Mouse (Mus musculus): Measurements from ENCODE around the gene Snx20.

Snx20 gene

DNA sequence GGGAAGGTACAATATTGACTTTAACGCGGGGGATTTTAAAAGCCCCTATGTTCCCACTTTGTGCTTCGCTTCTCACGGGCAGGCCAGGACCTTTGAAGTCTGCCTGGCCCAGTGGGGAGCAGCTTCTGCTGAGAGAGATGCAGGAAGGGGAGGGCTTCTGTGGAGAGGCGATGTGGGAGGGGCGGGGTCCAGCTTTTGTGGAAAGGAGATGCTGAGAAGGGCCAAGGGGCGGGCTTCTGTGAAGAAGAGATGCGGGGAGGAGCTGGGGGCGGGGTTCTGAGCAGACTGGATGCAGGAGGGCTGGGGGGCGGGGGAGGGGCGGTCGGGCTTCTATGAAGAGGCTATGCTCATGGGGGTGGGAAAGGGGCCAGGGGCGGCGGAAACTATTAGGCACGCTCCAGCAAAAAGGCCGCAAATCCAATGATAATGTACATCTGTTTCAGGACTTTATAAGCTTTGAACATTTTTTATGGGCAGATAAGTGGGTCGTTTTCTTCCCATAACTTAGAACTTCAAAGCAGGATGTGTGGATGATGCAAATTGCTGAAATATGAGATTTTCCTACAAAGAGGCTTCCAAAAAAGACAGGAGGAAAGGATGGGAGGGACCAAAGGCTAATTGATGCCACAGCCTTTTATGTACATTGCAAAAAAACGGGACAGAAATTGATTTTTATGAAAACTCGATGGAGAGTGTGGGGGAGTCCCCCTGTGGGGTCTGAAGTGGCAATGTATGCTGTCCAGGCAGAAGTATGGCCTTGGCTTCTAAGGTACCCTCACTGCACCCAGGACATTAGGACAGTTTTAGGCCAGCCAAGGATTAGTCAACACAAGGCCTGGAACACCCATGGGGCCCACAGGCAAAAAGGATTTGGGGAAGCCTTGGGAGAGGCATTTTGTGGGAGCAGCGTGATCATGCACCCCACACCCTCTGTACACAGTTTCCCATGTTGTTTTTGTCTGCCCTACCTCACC is 31.6 kb downstream of the Snx20 start:
- DNase-seq (ENCODE audit: low spot score) = no peak

DNA sequence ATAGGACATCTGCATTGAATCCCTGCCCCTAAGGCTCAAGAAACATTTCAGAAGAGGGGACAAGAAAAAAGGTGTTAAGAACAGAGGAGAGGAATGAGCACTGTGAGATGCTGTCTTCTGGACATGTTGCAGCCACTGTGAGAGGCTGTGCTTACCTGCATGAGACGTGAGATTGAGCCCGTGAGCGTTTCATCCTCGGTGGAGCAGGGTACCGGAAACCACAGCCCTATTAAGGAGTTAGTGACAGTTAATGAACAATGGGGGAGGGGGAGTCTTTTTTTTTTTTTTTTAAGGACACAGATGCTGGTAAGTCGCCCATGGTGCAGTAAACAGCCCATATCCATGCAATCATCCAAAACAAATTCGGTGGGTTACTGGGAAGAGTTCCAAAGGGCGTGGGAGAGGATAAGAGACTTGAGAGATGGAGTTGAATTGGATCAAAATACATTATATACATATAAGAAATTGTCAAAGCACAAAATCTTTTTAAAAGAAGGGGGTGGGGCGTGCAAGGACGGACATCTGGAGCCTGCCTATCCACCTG is 32.4 kb downstream of the Snx20 start:
- DNase-seq (ENCODE audit: low spot score) = no peak

DNA sequence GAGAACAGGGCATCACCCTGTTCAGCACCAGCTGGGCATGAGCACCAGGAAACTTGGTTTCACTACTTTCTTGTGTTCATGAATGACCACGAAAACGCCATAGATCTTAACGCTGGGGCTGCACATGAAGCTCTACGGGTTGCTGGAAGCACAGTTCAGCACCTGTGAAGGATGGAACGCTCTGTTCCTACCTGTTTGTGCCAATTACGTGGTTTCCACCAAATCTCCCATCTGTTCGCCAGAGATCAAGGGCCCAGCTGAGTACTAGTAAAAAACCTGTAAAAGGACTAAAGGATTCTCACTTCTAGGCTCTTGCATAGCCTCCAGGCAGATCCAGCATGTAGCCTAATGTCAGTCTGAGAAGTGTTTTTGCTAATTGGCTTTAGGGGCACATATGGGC is 36.4 kb downstream of the Snx20 start:
- DNase-seq (ENCODE audit: low spot score) = no peak

DNA sequence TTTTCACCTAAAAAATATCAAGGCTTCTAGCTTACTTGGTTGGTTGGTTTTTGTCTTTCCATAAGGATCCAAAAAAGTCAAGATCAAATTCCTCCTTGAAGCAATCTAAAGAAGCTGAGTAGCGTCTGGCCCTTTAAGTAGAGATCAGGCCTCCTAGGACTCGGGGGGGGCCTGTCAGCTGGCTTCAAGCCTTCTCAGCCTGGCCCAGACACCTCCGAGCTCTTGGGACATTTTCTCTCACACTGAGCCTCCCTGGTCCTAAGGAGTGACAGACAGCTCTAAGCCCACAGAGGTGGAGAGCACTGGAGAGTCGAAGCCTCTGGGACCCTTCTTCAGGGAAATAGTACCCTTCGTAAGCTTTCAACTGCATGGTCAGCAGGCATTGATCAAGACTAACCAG is 37.4 kb downstream of the Snx20 start:
- no peak for DNase-seq (ENCODE audit: low spot score)

DNA sequence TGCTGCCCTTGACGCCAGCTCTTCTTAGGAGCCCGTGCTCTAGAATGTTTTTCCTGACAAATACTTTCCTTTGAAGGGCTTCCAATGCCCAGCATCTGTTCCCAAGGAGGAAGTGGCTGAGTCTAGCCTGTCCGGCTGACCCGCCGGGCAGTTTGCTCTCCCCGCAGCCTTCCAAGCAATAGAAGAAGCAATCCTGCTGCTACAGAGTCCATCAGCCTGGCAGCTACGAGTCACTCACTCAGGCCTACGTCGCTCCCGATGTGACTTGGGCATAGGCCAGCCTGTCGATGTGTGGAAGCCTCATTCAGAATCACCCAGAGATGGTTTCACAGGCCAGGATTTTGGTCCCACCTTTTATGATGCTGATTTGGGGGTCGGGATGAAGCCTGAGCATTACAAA is 39.9 kb downstream of the Snx20 start:
- no peak for DNase-seq (ENCODE audit: low spot score)

DNA sequence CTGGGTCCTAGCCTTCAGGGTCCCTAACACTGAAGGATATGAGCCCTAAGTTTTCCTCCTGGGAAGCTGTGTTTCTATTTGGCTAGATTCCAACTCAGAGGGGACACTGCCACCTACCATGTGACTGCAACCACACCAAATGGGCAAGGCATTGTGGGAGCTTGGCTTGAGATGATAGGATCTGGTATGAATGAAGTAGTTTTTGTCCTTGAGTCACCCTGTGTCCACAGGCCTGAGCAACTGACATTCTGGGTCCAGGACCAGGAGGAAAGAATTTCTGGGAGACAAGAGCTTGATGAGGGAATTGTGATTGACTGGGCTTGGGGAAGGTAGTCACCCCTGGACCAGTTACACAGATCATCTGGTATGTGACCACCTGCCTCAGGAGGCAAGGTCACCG is 42.0 kb downstream of the Snx20 start:
- no peak for DNase-seq (ENCODE audit: low spot score)

DNA sequence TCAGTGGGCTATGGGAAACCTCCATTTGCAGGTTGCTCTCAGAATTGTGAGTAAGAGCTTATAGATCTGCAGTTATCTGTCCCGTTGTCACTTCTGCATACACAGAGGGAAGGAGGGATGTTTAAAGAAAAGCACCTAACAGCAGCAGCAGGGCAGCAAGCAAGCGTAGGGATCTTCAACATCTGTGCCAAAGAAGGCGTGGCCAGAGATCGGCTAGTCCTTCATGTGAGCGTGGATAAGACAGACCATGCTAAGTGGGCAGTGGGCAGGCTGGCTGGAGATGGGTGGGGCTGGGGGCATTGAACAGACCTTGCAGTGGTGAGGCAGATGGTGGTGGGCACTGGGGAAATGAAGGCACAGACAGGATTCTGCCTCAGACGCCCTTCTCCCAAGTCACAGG is 45.7 kb downstream of the Snx20 start:
- no peak for DNase-seq (ENCODE audit: low spot score)

DNA sequence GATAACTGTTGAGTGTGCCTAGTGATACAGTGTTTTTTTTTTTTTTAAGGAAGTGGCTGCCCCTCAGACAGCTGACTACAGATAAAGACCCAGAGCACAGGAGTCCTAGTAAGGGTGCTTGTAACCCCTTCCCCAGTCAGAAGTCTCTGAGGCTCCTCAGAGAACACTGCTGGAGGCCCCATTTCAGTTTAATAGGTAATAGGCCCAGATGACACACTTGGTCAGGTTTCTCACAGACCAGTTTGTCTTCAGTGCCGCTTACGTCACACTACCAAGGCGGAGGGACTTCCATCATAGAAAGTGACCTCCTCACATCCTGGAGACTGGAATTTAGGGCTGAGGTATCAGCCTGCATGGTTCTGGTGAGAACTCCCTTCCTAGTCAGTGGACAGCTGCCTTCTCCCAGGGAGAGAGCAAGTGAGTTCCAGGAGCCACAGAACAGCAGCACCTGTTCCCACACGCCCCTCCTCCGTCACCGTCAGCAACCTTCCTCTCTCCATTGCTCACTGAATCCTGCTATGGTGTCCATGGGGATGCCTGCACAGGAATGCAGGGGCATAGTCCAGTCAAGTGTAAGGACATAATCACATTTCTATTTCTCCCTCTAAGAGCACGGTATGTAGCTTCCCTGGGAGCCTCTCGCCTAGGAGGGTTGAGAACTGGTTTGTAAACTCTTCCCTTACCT is 47.6 kb downstream of the Snx20 start:
- no peak for DNase-seq (ENCODE audit: low spot score)

DNA sequence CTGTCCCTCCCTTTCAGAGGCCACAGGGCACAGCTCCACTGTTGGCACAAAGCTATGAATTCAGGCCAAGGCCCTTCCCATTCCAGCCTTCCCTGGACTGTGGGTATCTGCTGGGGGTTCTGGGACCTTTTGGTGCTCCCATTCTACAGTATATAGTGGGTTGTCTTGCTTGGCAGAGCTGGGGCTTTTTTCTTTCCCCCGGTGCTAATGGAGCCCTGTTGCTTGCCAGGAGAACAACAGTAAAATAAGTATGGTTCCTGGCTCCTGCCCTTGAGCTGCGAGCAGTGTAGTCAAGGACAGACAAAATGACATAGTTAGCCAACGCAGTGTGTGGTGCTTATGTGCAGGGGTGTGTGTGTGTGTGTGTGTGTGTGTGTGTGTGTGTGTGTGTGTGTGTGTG is 52.1 kb downstream of the Snx20 start:
- no peak for DNase-seq (ENCODE audit: low spot score)

DNA sequence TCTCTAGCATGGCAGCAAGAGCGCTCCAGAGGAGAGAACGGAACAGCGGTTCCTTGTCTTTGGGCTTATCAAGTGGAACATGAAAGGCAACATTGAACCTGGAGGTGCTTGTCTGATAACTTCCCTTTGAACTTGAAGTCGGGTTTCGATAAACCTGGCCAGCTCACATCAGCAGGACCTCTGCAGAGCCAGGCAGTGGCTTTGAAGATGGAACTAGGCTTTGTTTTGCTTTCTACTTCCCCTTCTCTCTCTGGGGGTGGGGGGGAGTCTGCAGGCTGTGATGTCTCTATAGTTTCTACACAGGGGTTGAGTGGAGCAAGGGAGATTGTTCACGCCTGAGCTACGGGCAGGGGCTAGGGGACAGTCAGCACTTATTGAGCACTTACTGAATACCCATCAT is 55.1 kb downstream of the Snx20 start:
- no peak for DNase-seq (ENCODE audit: low spot score)

DNA sequence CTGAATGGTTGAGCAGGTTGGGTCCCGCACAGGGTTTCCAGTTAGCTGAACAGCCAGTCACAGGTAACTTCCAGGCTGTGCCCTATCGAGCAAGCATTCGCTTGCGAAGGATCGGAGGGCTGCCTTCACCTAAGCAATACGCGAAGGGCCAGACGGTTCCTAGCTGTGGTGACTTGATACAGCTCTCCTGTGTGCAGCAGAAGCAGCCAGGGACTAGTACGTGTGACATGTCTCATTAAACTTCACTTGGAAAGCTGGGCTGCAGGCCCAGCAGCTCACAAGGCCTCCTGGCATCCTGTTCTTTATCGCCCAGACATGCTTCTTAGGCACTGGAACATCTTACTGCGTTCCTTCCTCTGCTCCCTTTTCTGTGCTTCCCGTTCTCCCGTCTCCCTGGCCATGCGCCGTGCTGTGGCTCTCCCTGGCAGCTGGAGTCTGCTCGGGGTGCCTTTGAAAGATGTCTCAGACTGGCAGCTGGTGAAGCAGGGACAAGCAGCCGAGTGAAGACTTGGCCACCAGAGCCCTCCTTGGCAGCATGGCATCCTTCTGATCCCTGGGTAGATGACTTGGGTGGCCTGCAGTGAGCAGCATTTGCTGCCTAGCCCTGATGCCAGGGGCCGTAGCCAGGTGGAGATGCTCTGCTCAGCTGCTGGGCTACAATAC is 56.1 kb downstream of the Snx20 start:
- no peak for DNase-seq (ENCODE audit: low spot score)

DNA sequence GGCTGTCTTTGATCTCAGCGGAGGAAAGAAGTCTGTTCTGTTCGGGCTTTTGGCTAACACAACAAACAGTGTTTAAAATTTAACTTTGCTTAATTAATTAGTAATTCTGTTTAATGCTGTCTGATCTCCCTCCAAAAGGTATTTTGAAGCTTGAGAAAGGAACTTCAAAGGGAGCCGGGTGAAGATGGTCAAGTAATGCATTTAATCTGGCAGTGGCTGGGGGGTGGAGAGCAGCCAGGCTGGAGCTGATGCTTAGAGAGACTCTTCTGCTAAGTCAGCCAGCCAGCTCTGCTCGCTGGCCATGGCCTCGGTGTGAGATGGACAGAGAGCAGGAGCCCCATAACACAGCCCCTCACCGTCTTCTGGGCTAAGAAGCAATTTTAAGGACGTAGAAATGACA is 56.7 kb downstream of the Snx20 start:
- DNase-seq (ENCODE audit: low spot score) = no peak

DNA sequence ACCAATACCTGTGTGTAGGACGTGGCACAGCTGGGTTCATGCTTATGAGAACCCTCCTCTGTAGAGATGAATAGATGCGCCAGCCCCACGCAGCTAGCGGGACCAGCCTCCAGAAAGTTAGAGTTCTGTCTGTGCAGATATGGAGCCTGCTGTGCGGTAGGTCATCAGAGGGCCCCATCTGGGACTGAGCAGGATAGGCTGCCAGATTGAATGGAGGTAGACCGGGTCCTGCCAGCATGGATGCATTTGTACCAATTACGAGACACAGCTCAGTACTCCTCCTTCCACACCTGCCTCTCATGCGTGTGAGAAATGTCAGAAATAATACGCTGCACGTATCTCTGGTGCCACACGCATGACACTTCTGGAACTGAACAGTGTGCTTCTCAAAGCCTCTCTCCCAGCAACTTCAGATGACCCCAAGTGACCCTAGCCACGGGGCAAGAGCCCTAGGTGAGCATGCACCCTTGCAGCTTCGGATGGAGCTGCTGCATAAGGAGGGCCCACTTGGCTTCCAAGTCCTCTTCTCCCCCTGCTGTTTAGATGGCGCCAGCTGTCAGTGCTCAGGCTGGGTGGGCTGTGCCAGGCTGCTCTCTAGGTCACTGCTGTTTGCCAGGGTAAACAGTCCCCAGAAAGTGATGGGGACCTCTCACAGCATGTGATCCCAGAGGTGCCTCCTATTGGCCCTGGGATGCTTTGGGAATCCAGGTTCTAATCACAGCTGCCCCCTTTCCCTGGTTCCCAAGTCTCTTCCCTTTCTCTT is 57.3 kb downstream of the Snx20 start:
- DNase-seq (ENCODE audit: low spot score) = no peak

DNA sequence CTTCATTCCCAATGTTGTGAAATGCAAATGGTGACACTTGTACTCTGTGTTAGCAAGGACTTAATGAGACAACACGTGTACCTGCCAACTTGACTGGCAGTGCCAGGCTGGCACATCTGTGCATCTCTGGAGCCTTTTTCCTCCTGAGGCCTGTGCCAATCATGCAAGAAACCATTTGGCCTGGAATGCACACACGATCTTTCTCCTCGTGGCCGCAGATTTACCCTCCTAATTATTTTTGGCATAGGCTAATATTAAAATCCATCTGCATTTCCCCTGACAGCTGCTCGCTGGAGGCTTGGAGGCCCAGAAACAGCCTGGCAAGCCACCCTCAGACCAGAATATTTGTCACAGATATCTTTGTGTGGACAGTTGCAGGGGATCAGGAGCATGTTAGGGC is 58.3 kb downstream of the Snx20 start:
- DNase-seq (ENCODE audit: low spot score) = no peak
